Mouse (Mus musculus) layer of hippocampus, adult 2 months (tissue): ENCODE results near the gene Gid4. TPM values are rescaled to one million over a fixed set of nuclear protein-coding genes. Genes with fewer than 3 reads are reported as not detected.

Source experiments
- DNase-seq, 2 experiments: peaks; one replicate each; pipeline ENCODE4 v3.0.0; 2022; ENCODE audit warnings: low spot score in 2 of 2
- H3K27ac ChIP-seq: fragments of 200-600 bp; 2 replicates; pipeline ENCODE4 v1.8.1; 2022
- H3K4me3 ChIP-seq: fragments of 200-600 bp; 2 replicates; pipeline ENCODE4 v1.8.1; 2022; ENCODE audit warnings: mild to moderate bottlenecking
- CTCF ChIP-seq: fragments of 200-600 bp; conservative IDR thresholded peaks from 2 replicates; pipeline ENCODE4 v1.8.1; 2022; ENCODE audit warnings: antibody characterized with exemption, mild to moderate bottlenecking, moderate library complexity
- long read RNA-seq, 2 experiments: library from polyadenylated mRNA; stranded (forward); transcript quantifications; one replicate each; pipeline ENCODE4 v2.0.0; 2021; ENCODE audit warnings: borderline mapping rate in 2 of 2
- total RNA-seq, 2 experiments: library from RNA; stranded (reverse); gene quantifications; 2 replicates each; pipeline ENCODE4 v1.2.3; 2021

Gid4 gene
- total RNA-seq, result 10 to 100 TPM; 48.8 to 51.1 TPM
- long read RNA-seq, experiment 1, full-length matches to known transcripts, result 56 of 69 reads
- long read RNA-seq, experiment 1, partial matches to known transcripts, result 0 of 69 reads
- long read RNA-seq, experiment 1, other reads (novel, unspliced or antisense), result 13 of 69 reads
- long read RNA-seq, experiment 2, full-length matches to known transcripts, result 84 of 103 reads
- long read RNA-seq, experiment 2, partial matches to known transcripts, result 1 of 103 reads
- long read RNA-seq, experiment 2, other reads (novel, unspliced or antisense), result 18 of 103 reads

- DNase-seq, result peak; percentile 98 to 99
- H3K4me3 ChIP-seq, result peak within 1 kb of the TSS; percentile 93
- TF ChIP-seq CTCF, result no peak
- H3K27ac ChIP-seq, result peak within 1 kb of the TSS; percentile 91
Observed at GRCm38 (mm10) chr11:60416963-60417716, at the start of gene Gid4. Gid4 (plus strand) TSS chr11:60417145.

- Histone ChIP-seq H3K27ac (no peak overlapping the region), H3K4me3 (no peak overlapping the region)
- TF ChIP-seq CTCF, result 0 out of 2 replicates have a peak, but pooled peaks have one; percentile 19
- no peak for DNase-seq
Observed at GRCm38 (mm10) chr11:60367256-60367655, 49.7 kb upstream of the Gid4 start.

- Histone ChIP-seq H3K4me3 (no peak overlapping the region), H3K27ac (no peak overlapping the region)
- TF ChIP-seq CTCF, result no peak
- no peak for DNase-seq
Observed at GRCm38 (mm10) chr11:60368909-60369308, 48.0 kb upstream of the Gid4 start.

- Histone ChIP-seq H3K4me3 (no peak overlapping the region), H3K27ac (no peak overlapping the region)
- TF ChIP-seq CTCF, result no peak
- DNase-seq, result no peak
Observed at GRCm38 (mm10) chr11:60369448-60369847, 47.5 kb upstream of the Gid4 start.

GRCm38 (mm10) chr11:60370431-60370830, 46.5 kb upstream of the Gid4 start:
- Histone ChIP-seq H3K27ac (no peak overlapping the region), H3K4me3 (no peak overlapping the region)
- TF ChIP-seq CTCF, result no peak
- no peak for DNase-seq

GRCm38 (mm10) chr11:60374481-60374880, 42.5 kb upstream of the Gid4 start:
- no peak overlapping the region for H3K4me3 ChIP-seq
- no peak for DNase-seq
- no peak overlapping the region for H3K27ac ChIP-seq
- no peak for TF ChIP-seq CTCF

- TF ChIP-seq CTCF, result peak; percentile 36
- Histone ChIP-seq H3K4me3 (no peak overlapping the region), H3K27ac (peak overlapping the region; percentile 92; the same call in 1 of the 2 replicates)
- no peak for DNase-seq
Observed at GRCm38 (mm10) chr11:60383518-60383917, 33.4 kb upstream of the Gid4 start.

GRCm38 (mm10) chr11:60384762-60385421, 32.1 kb upstream of the Gid4 start:
- peak overlapping the region; percentile 92 for H3K27ac ChIP-seq
- no peak for TF ChIP-seq CTCF
- peak overlapping the region; percentile 15; the same call in 1 of the 2 replicates for H3K4me3 ChIP-seq
- DNase-seq, result peak; percentile 70 to 85

GRCm38 (mm10) chr11:60385946-60386345, 31.0 kb upstream of the Gid4 start:
- peak overlapping the region; percentile 92 for H3K27ac ChIP-seq

GRCm38 (mm10) chr11:60387944-60388343, 29.0 kb upstream of the Gid4 start:
- Histone ChIP-seq H3K27ac (no peak overlapping the region), H3K4me3 (no peak overlapping the region)
- DNase-seq, result no peak
- TF ChIP-seq CTCF, result no peak

More at GRCm38 (mm10) chr11:60385946-60386345, 31.0 kb upstream of the Gid4 start:
- DNase-seq, result no peak
- H3K4me3 ChIP-seq, result no peak overlapping the region
- TF ChIP-seq CTCF, result no peak

- no peak for TF ChIP-seq CTCF
- no peak for DNase-seq
- no peak overlapping the region for H3K27ac ChIP-seq
- no peak overlapping the region for H3K4me3 ChIP-seq
Observed at GRCm38 (mm10) chr11:60391346-60391745, 25.6 kb upstream of the Gid4 start.

- no peak for DNase-seq
- Histone ChIP-seq H3K4me3 (no peak overlapping the region), H3K27ac (peak overlapping the region; percentile 32; the same call in 1 of the 2 replicates)
- no peak for TF ChIP-seq CTCF
Observed at GRCm38 (mm10) chr11:60396546-60396945, 20.4 kb upstream of the Gid4 start.

- no peak for DNase-seq
- Histone ChIP-seq H3K4me3 (no peak overlapping the region), H3K27ac (peak overlapping the region; percentile 32; the same call in 1 of the 2 replicates)
- no peak for TF ChIP-seq CTCF
Observed at GRCm38 (mm10) chr11:60397172-60397571, 19.8 kb upstream of the Gid4 start.
